Mouse (Mus musculus) bone marrow macrophage, adult 2 months (primary cell): ENCODE measurements around the gene Gtf3c1.

Experiments used
- CTCF ChIP-seq: IDR thresholded peaks from 2 replicates; pipeline ENCODE4 v1.5.1; 2012; ENCODE audit warnings: low read depth, mild to moderate bottlenecking, low read length, moderate library complexity
- POLR2A ChIP-seq: IDR thresholded peaks from 2 replicates; pipeline ENCODE4 v1.6.1; 2012; ENCODE audit warnings: mild to moderate bottlenecking, low read depth, low read length, borderline replicate concordance

DNA sequence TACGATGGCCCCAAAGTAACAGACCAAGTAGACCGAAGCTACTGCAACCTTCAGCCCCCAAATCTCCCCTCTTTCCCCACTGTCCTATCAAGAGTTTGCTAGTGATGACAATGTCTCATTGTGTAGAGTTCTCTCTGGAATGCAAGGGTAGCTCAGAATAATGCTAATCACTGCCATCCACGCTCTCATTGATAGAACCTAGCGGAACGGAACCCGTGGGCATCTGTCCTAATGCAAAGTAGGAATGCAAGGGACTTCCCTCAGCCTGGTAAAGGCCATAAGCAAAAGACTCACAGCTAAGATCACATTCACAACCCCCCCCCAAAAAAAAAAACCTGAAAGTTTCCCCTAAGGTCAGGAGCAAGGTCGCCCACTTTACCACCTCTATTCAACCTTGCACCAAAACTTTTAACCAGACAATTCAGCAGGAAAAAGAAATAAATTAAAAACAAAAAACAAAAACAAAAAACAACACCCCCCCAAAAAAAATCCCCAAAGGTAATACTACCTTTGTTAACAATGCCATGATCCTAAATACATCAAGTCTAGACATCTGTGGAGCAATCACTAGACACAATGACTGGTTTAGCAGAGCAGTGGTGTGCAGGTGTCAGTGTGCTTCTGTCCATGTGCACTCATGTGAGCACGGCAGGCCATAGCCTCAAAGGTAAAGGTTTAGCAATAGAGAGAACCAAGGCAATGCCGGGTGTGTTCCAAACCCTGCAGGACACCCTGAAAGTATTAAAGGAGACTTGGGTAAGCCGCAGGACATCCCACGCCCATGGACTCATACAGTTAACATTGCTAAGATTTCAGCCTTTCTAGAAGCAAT is 109.8 kb downstream of the Gtf3c1 start:
- TF ChIP-seq POLR2A (no peak), CTCF (no peak)
